Mouse (Mus musculus) bone marrow, adult 2 months (tissue): ENCODE data around the gene Prr11. TPM values are rescaled to one million over a fixed set of nuclear protein-coding genes. Genes with fewer than 3 reads are reported as not detected.
A peak's percentile ranks its signal among the peaks of the same experiment; 100 is the strongest.

Experiments used
- H3K27ac ChIP-seq: fragments of 200-500 bp; 2 replicates; pipeline ENCODE4 v1.5.1; 2012; ENCODE audit warnings: low read depth, mild to moderate bottlenecking, control low read depth, inconsistent platforms, low read length; ENCODE audit not compliant: control insufficient read depth, poor library complexity, insufficient read depth
- H3K4me1 ChIP-seq: fragments of 200-500 bp; 2 replicates; pipeline ENCODE4 v1.6.1; 2011; ENCODE audit warnings: low read length; ENCODE audit not compliant: control insufficient read depth, insufficient read depth
- H3K4me3 ChIP-seq: fragments of 200-500 bp; replicated peaks from 2 replicates; pipeline ENCODE3; 2011; ENCODE audit warnings: mild to moderate bottlenecking, low read depth, low read length, control low read depth; ENCODE audit not compliant: control insufficient read depth
- CTCF ChIP-seq: fragments of 200-500 bp; IDR thresholded peaks from 2 replicates; pipeline ENCODE4 v1.5.1; 2011; ENCODE audit warnings: low read length, control low read depth; ENCODE audit not compliant: control insufficient read depth, insufficient read depth
- POLR2A ChIP-seq: fragments of 200-500 bp; IDR thresholded peaks from 2 replicates; pipeline ENCODE4 v1.6.1; 2011; ENCODE audit warnings: low read depth, mild to moderate bottlenecking, control low read depth, low read length, borderline replicate concordance; ENCODE audit not compliant: control insufficient read depth
- WGBS: fragments of 180-500 bp; shearing (Covaris S2); methylation state at CpG from one replicate; pipeline ENCODE4 v1.1.7; 2018; 5-methylcytosine and 5-hydroxymethylcytosine counted together
- polyA plus RNA-seq: library from polyadenylated mRNA; stranded (reverse); fragments of >200 nt; gene quantifications from 2 replicates; pipeline ENCODE4 v1.2.4, GENCODE M21; 2011; ENCODE audit warnings: low replicate concordance; ENCODE audit not compliant: missing spikeins, insufficient read depth, insufficient read length

Prr11 gene
- polyA plus RNA-seq, 1 experiment, result 10.4 TPM

DNA sequence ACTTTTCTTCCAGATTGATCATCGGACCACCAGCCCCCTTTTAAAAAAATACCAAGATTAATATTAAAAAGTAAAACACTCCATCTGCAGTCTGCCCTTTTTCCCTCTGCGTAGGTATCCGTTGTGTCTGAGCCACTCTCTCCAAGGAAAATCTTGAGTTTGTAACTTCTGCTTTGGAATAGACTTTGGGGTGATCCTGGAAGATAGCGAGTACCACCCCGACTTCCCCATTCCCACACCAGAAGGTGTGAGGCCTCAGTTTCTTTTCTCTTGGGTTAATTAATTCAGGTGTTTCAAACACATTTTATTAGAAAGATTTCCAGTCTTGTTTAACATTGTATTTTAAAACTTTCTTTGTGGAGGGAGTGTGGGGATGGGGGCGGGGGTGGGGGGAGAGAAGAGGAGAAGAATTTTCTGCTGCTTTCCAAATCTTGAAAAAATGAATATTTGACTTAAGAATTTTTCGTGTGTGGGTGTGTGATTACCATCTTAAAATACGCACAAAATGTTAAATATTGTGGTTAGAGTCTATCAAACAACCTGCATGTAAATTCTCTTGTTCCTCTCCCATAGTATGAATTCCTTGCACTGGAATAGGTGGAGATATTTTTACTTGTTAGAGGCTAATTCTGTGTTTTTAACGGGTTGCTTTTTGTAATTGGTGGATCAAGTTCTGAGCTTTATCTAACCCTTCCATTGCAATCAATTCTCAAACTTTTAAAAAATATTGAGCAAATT lies 1.8 kb upstream of the Prr11 start:
- H3K27ac ChIP-seq, result no peak overlapping the region
- WGBS, result 11% methylated on average over 9 of the region's 9 CpGs

DNA sequence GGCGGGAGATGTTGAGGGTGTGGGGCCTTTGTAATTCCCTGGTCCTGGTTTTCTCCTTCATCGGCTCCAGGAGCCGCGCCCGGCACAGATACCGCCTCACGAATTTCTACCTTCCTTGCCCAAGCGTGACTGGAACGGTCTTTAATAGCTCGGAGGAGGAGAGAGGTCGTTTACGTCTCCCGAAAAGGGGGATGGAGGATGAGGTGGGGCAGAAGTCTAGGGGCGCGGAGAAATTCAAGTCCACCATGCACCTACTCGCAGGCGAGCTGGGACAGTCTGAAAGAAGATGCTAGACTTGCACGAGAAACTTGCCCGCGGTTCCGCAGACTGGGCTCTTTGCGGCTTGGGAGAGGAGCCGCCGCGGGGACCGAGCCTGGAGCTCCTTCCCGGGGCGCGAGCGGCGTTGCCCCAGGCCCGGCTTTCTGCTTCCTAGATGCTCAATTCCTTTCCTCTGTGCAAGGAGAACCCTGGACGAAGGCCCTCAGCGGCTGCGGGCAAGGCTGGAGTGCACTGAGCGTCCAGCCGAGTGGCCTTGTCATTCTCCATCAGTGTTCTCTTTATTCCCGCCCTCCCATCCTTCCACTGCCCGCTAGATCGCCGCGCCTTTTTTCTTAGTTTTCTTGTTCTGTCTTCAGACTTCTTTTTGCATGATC lies 1.1 kb upstream of the Prr11 start:
- TF ChIP-seq POLR2A (peak; percentile 61; the same call in 1 of the 2 replicates), CTCF (no peak)
- Histone ChIP-seq H3K27ac (peak overlapping the region; percentile 74), H3K4me1 (no peaks in the 10 kb centered on the region), H3K4me3 (peak overlapping the region; percentile 90)
- under 1% methylated on average over 42 of the region's 42 CpGs for WGBS

More for the DNA sequence above, 1.8 kb upstream of the Prr11 start:
- no peak for TF ChIP-seq CTCF
- no peak for TF ChIP-seq POLR2A
- no peaks in the 10 kb centered on the region for H3K4me1 ChIP-seq
- H3K4me3 ChIP-seq, result peak overlapping the region; percentile 90

DNA sequence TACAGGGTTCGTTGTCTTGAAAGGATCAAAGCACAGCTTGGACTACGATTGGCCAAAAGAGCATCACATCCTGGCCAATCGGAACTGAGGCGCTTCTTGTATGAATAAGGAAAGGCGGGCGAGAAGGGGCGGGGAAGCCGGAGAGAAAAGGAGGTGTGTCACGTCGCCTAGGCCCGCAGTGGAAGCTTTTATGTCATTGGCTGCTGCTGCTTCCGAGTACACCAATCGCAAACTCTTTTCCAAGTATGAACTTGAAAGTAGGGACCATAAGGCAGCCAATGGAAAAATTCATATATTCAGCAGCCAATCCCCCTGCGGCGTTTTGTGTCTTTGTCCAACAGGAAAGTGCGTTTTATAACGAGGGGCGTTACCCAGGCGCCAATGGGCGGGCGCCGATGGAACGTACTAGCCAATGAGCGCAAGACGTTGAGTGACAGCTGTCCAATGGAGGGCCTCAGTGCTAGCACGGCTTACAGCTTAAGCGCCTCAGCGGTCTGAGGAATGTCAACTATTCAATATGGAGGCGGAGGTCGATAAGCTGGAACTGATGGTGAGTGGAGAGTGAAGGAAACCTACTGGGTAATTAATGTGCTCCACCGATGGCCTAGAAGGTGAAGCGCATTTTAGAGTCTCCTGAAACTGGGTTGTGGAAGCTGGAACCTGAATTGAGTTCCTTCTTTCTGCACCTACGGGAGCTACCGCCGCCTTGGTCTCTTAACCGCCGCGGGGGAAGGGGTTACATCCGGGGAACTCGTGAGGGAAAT lies 429 bp upstream of the Prr11 start, which contains the start of gene Ska2:
TSS of gene Ska2 (plus strand) at position 480 of the 764 bp plus-strand sequence.
- Histone ChIP-seq H3K4me3 (peak within 1 kb of the TSS; percentile 90), H3K27ac (peak within 1 kb of the TSS; percentile 74), H3K4me1 (no peaks in the 10 kb centered on the region)
- under 1% methylated on average over 40 of the region's 40 CpGs for WGBS
- TF ChIP-seq CTCF, result no peak
- TF ChIP-seq POLR2A, result no peak; the same call in 1 of the 2 replicates

DNA sequence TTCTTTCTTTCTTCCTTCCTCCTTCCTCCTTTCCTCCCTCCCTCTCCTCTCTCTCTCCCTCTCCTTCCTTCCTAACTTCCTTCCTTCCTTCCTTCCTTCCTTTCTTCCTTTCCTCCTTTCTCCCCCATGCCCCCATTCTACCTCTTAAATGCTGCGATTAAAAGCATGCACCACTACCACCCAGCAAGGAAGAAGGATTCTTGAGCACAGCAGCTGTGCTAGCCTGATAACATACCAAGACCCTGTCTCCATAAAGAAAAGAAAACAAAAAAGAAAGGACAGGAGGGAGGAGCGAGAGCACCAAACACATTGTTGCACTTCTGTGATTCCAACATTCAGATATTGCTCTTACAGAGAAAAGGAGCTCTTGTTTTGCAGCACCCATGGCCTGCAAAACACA lies 21.4 kb downstream of the Prr11 start:
- Histone ChIP-seq H3K4me3 (no peak overlapping the region), H3K4me1 (peaks cover 5% of the 10 kb centered on the region; the same call in 1 of the 2 replicates), H3K27ac (no peak overlapping the region)
- TF ChIP-seq POLR2A, result no peak
- TF ChIP-seq CTCF, result no peak
- WGBS, result 26% methylated on average over 2 of the region's 2 CpGs

DNA sequence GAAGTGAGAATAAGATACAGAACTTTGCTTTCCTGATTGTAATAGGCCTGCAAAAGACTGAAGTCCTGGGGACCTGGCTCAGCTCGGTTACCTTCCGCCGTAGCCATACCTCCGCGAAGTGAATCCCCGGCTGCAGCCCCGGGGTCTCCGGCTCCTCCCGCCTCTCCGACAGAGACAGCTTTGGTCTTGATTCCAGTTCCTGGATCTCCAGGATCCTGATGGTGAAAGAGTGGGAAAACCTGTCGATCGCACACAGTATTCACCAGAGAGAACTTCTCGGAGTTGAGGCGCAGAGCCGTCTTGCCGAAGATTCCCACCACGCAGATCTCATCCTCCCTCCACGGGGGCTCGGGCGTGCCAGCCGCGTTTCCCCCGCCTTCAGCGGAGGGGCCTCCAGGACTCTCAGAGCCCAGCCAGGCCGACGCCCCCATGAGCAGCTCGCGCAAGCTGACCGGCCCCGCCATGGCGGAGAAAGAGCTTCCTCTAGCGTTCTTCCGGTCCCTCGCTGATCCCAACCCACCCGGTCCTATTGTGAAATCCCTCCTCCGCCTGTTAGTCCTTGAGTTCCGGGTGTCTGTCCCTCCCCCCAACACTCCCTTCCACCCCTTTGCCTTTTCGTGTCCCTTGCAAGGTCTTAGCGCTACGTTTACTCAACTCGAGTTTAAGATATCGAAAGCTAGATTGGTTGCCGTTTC lies 22.1 kb downstream of the Prr11 start, which contains the start of gene Smg8:
TSS of gene Smg8 (minus strand) at position 485 of the 695 bp plus-strand sequence.
- WGBS, result under 1% methylated on average over 43 of the region's 43 CpGs
- TF ChIP-seq POLR2A (peak; percentile 71; the same call in 1 of the 2 replicates), CTCF (no peak)
- H3K4me1 ChIP-seq, result peaks cover 5% of the 10 kb centered on the region; the same call in 1 of the 2 replicates
- H3K4me3 ChIP-seq, result peak within 1 kb of the TSS; percentile 95
- H3K27ac ChIP-seq, result peak within 1 kb of the TSS; percentile 35

DNA sequence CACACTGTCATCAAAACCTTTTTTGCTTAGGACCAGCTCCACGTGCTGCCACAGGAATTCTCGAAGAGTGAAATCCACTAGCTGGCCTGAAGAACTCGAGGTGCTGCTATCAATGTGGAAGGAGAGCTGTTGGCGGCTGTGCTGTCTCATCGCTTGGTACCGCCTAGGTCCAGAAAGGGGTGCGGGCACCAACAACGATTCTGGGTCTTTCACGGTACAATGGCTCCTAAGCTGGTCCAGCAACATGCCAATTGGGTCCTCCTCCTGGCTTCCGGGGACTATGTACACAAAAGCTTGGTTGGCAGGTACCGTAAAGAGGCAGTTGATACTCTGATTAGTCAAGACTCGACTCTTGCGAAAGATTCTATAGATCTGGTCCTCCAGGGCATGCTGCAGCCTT lies 23.0 kb downstream of the Prr11 start:
- WGBS, result 67% methylated on average over 13 of the region's 13 CpGs
- TF ChIP-seq CTCF (no peak), POLR2A (no peak)

DNA sequence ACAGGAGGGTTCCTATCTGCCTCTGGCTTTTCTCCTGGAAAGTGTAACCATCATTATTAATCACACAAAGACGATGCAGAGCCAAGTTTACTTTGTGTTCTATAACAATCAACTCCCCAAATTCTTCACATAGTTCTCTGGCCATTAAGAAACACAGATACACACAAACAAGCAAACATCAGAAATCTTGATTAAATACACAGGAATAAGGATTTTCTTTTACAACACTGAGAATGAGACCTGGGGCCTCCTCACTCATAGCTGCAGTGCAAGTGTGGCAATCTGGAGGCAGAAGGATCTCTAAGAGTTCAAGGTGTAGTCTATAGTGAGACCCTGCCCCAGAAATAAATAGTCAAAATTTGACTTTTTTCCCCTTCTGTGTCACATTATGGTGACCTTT lies 24.8 kb downstream of the Prr11 start:
- peaks cover 5% of the 10 kb centered on the region; the same call in 1 of the 2 replicates for H3K4me1 ChIP-seq
- H3K4me3 ChIP-seq, result no peak overlapping the region
- TF ChIP-seq POLR2A (no peak), CTCF (no peak)
- WGBS, result 77% methylated on average over 1 of the region's 1 CpGs
- no peak overlapping the region for H3K27ac ChIP-seq

More for the DNA sequence above, 23.0 kb downstream of the Prr11 start:
- peak overlapping the region; percentile 95 for H3K4me3 ChIP-seq
- H3K4me1 ChIP-seq, result peaks cover 5% of the 10 kb centered on the region; the same call in 1 of the 2 replicates
- H3K27ac ChIP-seq, result no peak overlapping the region
